Mouse (Mus musculus) stomach, postnatal 0 days (tissue): ENCODE measurements around the gene Spc24.
"Not testable (repeated sequence)": the region's sequence is repeated elsewhere in the genome, so short reads cannot be mapped to it uniquely, and the experiment has no call there.

Experiments used
- CTCF ChIP-seq: IDR thresholded peaks from 2 replicates; pipeline ENCODE4 v1.5.1; 2016; ENCODE audit warnings: antibody characterized with exemption, low read depth, mild to moderate bottlenecking, moderate library complexity
- EP300 ChIP-seq: optimal IDR thresholded peaks from 2 replicates; pipeline ENCODE3; 2016; ENCODE audit warnings: antibody characterized with exemption

DNA sequence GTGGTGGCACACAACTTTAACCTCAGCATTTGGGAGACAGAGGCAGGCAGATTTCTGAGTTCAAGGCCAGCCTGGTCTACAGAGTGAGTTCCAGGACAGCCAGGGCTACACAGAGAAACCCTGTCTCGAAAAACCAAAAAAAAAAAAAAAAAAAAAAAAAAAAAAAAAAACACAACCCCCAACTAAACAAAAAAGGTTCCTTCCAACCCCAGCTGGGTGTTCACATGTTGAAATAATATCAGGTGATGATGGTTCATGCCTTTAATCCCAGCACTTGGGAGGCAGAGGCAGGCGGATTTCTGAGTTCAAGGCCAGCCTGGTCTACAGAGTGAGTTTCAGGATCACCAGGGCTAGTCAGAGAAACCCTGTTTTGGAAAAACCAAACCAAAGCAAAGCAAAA is 26.2 kb upstream of the Spc24 start:
- not testable (repeated sequence) for TF ChIP-seq CTCF, EP300
